Mouse (Mus musculus) liver, postnatal 0 days (tissue): ENCODE results near the gene Ubr4.
"Not testable (repeated sequence)": the region's sequence is repeated elsewhere in the genome, so short reads cannot be mapped to it uniquely, and the experiment has no call there.

ENCODE experiments used
- CTCF ChIP-seq: sonication (generic); IDR thresholded peaks from 2 replicates; pipeline ENCODE4 v1.5.1; 2016; ENCODE audit warnings: antibody characterized with exemption, low read depth
- EP300 ChIP-seq: IDR thresholded peaks from 2 replicates; pipeline ENCODE4 v1.6.1; 2016; ENCODE audit warnings: antibody characterized with exemption, low read depth, mild to moderate bottlenecking

- TF ChIP-seq CTCF, EP300: not testable (repeated sequence)
Observed at GRCm38 (mm10) chr4:139385841-139386240, 33.4 kb downstream of the Ubr4 start.
